Mouse (Mus musculus): ENCODE measurements around the gene Etfb.

Etfb gene

DNA sequence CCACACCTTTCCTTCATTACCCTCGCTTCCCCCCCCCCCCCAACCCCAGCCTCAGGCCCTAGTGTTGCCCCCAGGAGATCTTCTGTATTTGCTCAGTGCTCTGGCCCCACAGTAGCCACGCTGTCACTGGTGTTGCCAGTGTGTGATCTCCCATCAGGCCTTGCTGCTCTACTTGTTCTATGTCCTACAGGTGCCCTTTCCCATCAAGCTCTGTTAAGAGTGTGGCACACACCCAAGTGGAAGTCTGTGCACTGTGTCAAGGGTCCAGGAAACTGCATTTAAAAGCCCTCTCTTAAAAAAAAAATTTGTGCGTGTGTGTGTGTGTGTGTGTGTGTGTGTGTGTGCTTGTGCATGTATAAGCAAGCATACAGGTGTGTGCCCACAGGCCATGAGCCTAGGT lies 4.4 kb downstream of the Etfb start:
- in situ Hi-C loops (cut with MboI, MseI) = no loop called here

DNA sequence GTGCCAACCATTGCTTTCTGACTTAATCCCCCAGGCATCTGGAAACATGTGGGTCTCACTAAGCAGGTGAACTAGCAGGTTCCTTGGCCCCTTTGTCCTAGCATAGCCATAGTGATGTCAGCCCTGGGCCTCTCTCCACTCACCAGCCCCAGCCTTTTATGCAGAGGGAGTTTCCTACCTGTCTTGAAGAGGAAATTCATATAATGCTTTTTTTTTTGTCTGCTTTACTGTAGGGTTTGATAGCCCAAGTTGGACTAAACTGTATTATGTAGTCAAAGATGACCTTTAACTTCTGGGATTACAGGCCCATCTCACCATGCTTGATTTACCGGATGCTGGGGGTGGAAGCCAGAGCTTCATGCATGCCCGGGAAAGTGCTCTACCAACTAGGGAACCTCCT lies 5.9 kb downstream of the Etfb start:
- in situ Hi-C loops (cut with MboI, MseI) = no loop called here

GRCm38 (mm10) chr7:43451726-43452125 lies 7.8 kb downstream of the Etfb start:
- in situ Hi-C loops (cut with MboI, MseI) = no loop called here

GRCm38 (mm10) chr7:43452609-43453008 lies 8.7 kb downstream of the Etfb start:
- in situ Hi-C loops (cut with MboI, MseI) = no loop called here

- in situ Hi-C loops (cut with MboI, MseI) = no loop called here
Observed at GRCm38 (mm10) chr7:43453599-43454355, 9.9 kb downstream of the Etfb start.

DNA sequence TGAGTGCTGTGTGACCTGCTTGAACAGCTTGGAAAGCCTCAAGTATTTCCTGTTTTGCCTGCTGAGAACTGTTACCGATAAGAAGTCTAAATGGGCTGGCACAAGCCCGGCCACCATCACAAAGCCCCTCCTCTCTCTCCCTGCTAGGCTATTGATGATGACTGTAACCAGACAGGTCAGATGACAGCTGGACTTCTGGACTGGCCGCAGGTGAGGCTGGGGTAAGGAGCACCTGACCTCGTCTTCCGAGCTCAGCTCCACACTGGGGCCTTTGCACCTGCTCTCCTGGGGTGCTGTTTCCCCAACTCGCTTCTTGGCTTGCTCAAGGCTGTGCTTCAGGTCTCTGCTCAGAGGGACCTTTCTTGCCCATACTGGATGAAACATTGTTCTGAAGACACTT lies 10.5 kb downstream of the Etfb start:
- in situ Hi-C loops (cut with MboI, MseI) = no loop called here

DNA sequence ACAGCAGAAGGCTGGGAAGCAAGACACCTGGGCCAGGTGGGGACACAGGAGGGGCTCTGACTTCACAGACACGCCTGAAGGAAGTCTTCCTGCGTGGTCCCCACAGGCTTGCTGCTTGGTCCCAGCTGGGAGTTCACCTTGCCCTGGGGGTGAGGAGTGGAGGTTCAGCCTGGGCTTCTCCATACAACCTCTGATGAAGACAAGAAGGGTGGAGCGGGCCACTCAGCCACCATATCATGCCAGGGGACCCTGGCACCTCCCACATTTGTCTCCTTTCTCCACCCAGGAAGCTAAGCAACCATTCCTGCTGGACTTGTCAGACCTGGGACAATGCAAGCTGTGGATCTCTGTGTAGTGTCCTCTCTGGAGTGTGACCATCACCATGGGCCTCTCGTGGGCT lies 19.0 kb downstream of the Etfb start, which contains the start of gene Vsig10l:
TSS of gene Vsig10l (plus strand) at position 301 of the 400 bp plus-strand sequence.
- in situ Hi-C loops (cut with MboI, MseI) = loop anchor here (10.0 kb wide), 1 partner anchor 148 kb away; the partner anchor contains the start of gene Zfp715

GRCm38 (mm10) chr7:43463976-43464375 lies 20.1 kb downstream of the Etfb start:
- in situ Hi-C loops (cut with MboI, MseI) = loop anchor here (10.0 kb wide), 1 partner anchor 149 kb away; the partner anchor contains the start of gene Zfp715

DNA sequence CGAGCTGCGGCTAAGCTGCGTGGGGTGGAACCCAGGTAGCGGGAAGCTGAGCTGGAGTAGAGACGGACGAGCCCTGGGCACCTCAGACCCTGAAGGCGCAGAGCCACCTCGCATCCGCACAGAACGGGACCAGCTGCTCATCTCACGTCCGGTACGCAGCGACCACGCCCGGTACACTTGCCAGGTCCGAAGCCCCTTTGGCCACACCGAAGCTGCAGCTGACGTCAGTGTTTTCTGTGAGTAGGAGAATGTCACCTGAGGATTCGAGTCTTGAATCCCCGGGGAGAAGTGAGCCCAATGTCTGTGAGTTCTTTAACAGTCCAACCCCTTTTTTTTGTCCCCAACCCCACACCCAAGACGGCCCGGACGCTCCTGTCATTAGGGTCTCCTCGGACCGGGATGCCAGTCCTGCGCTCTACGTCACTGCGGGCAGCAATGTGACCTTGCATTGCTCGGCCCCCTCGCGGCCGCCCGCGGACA lies 21.0 kb downstream of the Etfb start:
- in situ Hi-C loops (cut with MboI, MseI) = loop anchor here (10.0 kb wide), 1 partner anchor 150 kb away; the partner anchor contains the start of gene Zfp715

DNA sequence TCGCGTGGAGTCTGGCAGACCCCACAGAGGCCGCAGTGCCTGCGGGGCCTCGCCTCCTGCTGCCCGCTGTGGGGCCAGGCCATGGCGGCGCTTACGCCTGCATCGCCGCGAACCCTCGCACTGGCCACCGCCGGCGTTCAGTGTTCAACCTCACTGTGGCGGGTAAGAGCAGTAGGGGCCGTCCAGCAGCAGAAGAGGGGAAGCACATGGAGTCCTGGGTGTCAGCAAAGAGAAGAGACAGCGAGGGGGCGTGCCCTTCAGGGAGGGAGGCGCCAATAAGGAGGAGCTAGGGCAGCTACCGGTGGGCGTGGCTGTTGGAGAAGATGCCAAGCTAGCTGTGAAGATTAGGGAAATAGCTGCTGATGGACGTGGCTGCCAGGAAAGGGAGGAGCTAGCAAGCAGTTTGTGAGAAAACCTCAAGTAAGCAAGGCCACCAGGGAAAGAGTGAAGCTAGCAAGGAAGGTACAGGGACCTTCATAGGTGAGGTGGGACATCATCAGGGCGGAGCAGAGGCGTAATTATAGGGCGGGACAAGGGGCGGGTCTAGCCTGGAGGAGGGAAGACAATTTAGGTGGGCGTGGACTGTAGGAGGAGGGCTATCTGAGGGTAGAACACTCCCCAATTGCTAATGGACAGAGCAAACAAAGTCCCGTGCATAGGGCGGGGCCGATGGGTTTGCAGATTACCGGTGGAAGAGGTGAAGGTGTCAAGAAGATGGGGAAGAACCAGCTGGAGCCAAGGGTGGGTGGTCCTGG lies 21.6 kb downstream of the Etfb start:
- in situ Hi-C loops (cut with MboI, MseI) = loop anchor here (10.0 kb wide), 1 partner anchor 151 kb away; the partner anchor contains the start of gene Zfp715

GRCm38 (mm10) chr7:43466099-43466694 lies 22.3 kb downstream of the Etfb start:
- in situ Hi-C loops (cut with MboI, MseI) = loop anchor here (10.0 kb wide), 1 partner anchor 151 kb away; the partner anchor contains the start of gene Zfp715

GRCm38 (mm10) chr7:43470373-43470772 lies 26.5 kb downstream of the Etfb start:
- in situ Hi-C loops (cut with MboI, MseI) = loop anchor here (5.0 kb wide), 1 partner anchor 183 kb away; no protein-coding TSS in a partner anchor

GRCm38 (mm10) chr7:43475706-43476105 lies 31.8 kb downstream of the Etfb start:
- in situ Hi-C loops (cut with MboI, MseI) = loop anchor here (5.0 kb wide), 1 partner anchor 77 kb away; no protein-coding TSS in a partner anchor

GRCm38 (mm10) chr7:43476376-43476775 lies 32.5 kb downstream of the Etfb start:
- in situ Hi-C loops (cut with MboI, MseI) = loop anchor here (5.0 kb wide), 1 partner anchor 76 kb away; no protein-coding TSS in a partner anchor

GRCm38 (mm10) chr7:43481191-43481590 lies 37.3 kb downstream of the Etfb start:
- in situ Hi-C loops (cut with MboI, MseI) = no loop called here

DNA sequence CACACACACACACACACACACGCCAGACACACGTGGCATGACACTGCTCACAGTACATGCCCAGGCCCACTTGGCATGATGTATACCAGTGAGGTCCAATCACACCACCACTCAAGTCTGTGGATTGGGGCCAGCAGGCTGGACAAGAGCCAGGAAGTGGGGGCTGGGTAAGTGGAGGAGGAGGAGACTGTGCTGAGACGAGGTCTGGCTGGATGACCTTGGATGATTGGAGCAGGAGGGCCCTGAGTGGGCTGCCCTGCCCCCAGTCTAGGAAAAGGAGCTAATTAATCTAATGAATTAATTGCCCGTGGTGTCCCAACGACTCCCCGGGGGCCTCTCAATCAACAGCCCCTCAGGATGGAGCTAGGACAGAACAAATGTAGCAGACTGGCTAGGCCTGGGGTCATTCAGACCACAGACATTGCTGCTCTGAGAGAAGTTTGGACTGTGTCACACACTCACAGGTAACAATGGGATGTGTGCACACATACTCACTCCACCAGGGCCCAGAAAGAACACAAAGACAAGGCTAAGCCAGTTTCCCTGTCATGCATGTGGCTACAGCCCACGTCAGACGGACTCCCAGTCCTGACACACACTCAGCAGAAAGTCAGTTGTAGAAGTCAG lies 38.3 kb downstream of the Etfb start:
- in situ Hi-C loops (cut with MboI, MseI) = no loop called here

DNA sequence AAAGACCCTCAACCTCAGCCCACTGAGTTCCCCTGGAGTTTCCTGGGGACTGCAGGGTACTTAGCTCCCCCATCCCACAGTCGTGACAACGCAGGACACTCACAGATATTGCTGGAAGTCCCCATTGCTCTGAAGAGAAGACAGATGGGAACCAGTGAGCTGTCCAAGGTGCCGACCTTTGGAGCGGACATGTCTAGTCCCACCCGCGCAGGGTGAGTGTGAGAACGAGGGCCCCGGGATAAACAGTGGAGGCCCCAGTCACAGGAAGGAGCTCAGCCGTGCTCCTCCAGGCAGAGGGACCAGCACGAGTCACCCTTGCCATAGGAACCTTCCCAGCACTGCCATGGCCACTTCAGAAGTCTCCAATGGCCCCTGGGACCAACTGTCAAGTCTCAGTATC lies 39.4 kb downstream of the Etfb start:
- in situ Hi-C loops (cut with MboI, MseI) = no loop called here

DNA sequence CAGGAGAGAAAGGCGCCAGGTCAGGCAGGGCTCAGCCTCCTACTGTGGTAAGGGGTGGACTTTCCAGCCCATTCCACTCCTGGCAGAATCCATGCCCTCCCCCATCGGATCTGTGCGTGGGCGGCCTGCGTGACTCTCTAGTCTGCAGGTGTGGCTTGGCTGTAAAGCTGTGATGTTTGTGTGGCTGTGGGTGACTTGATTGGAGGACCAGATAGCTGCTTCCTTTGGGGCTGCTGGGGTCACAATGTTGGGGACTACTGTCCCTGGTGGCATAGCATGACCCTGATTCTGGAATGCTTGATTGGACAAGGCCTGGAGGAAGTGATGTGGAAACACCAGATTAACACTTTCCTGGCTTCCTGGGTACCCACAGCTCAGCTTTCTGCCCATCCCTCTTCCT lies 44.8 kb downstream of the Etfb start:
- in situ Hi-C loops (cut with MboI, MseI) = no loop called here

- in situ Hi-C loops (cut with MboI, MseI) = no loop called here
Observed at GRCm38 (mm10) chr7:43489631-43490125, 45.8 kb downstream of the Etfb start, which contains the start of gene Iglon5. Gene Iglon5 (minus strand): TSS chr7:43490075.

DNA sequence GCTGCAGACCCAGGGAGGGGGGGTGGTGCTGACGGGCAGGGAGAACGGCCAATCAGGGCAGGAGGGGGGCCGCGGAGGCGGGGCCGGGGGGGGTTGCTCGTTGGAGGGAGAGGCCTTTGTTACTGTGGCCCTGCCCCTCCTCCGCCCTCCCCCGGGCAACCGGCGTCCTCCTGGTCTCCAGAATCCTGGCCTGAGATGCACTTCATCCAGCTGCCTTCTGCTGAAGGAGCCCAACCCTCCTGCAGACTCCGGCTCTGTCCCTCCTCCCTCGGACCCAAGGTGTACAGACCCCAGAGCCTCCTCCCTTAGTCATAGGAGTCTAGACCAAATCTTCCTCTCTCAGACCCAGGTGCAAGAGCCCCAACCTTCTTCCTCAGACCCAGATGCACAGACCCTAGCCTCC lies 46.3 kb downstream of the Etfb start:
- in situ Hi-C loops (cut with MboI, MseI) = no loop called here

- in situ Hi-C loops (cut with MboI, MseI) = no loop called here
Observed at GRCm38 (mm10) chr7:43490861-43491260, 47.0 kb downstream of the Etfb start.

All from regulatory T cell (primary cell).